In the genomic region with DNA sequence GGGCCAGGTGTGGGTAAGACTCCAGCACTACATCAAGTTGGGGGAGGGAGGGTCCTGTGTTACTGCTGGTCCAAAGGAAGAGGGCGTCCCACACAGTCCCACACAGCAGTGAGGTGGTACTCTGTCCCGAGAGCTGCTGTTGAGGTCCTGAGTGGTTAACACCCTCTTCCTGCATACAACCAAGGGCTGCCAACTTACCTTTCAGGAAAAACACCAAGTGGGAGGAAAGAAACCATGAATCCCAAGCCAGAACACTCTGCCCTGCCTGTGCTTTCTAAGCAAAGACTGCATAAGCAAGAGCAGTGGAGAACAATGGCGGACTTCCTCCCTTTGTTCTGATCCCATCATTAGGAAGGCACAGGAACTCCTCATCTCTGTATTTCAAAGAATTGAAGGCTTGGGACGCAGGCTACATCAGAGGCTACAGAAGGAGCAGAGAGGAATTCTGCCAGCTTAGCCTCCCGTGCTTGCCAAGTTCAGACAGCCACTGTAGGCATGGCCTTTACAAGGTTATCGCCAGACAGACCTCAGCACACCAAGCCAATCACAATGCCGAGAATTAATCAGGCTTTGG, we compare ENCODE assay signal across 8 mouse cellular contexts.
DNase-seq lines count a peak whose midpoint lies in the region; ATAC-seq lines count a peak whose summit lies in the region.

No protein-coding gene starts in this region.

- ATAC-seq in embryonic facial prominence, embryonic 12.5 days (ENCODE audit: insufficient number of reproducible peaks, insufficient read depth, low FRiP score, low TSS enrichment) = no peak

- H3K4me3 ChIP-seq in embryonic facial prominence, embryonic 12.5 days = no peak overlapping the region
- no peak overlapping the region for H3K4me3 ChIP-seq in embryonic facial prominence, embryonic 10.5 days

- no peak overlapping the region for H3K4me2 ChIP-seq in embryonic facial prominence, embryonic 12.5 days (replicated peaks)

- H3K36me3 ChIP-seq in embryonic facial prominence, embryonic 12.5 days = 0 out of 2 replicates have a peak, but pooled peaks cover 3% of the 10 kb centered on the region
- H3K36me3 ChIP-seq in embryonic facial prominence, embryonic 10.5 days (replicated peaks) = peaks cover 13% of the 10 kb centered on the region; the same call in 1 of the 2 replicates

- H3K27ac ChIP-seq in embryonic facial prominence, embryonic 12.5 days = 0 out of 2 replicates have a peak overlapping the region, but pooled peaks have one; percentile 19
- no peak overlapping the region; the same call in 1 of the 2 replicates for H3K27ac ChIP-seq in embryonic facial prominence, embryonic 10.5 days (replicated peaks)

- no peaks in the 10 kb centered on the region for H3K4me1 ChIP-seq in embryonic facial prominence, embryonic 12.5 days
- H3K4me1 ChIP-seq in embryonic facial prominence, embryonic 10.5 days = 0 out of 2 replicates have a peak, but pooled peaks cover 8% of the 10 kb centered on the region

- no peaks in the 10 kb centered on the region for H3K27me3 ChIP-seq in embryonic facial prominence, embryonic 12.5 days
- no peaks in the 10 kb centered on the region for H3K27me3 ChIP-seq in embryonic facial prominence, embryonic 10.5 days (replicated peaks; ENCODE audit: low read depth, poor library complexity, severe bottlenecking)

- no peak for DNase-seq in embryonic facial prominence, embryonic 10.5 days (ENCODE audit: low spot score)
- peak; percentile 72 to 78 for DNase-seq in cerebellum, postnatal 36 days
- peak; percentile 67 for DNase-seq in heart, postnatal 4 days
- DNase-seq in lung, postnatal 10 days = peak; percentile 69
- DNase-seq in thymus, postnatal 4 days = no peak
- no peak for DNase-seq in frontal cortex, postnatal 25 days (ENCODE audit: low spot score in 2 of 2)
- DNase-seq in layer of hippocampus, adult 8-10 months (ENCODE audit: low spot score in 2 of 2) = no peak

- no peaks in the 10 kb centered on the region for H3K9me3 ChIP-seq in embryonic facial prominence, embryonic 12.5 days
- no peaks in the 10 kb centered on the region for H3K9me3 ChIP-seq in embryonic facial prominence, embryonic 10.5 days

- WGBS in embryonic facial prominence, embryonic 12.5 days = 74% methylated on average over 7 of the region's 7 CpGs
- WGBS in embryonic facial prominence, embryonic 10.5 days = 83% methylated on average over 7 of the region's 7 CpGs

- no peak overlapping the region; the same call in 1 of the 2 replicates for H3K9ac ChIP-seq in embryonic facial prominence, embryonic 12.5 days

Comparison
In these comparisons a context has a peak if more than half of its experiments do, and no peak if none do; other contexts are left out.
1. DNase-seq: peak in cerebellum, postnatal 36 days (2 of 2), heart, postnatal 4 days (single experiment) and lung, postnatal 10 days (single experiment); none in embryonic facial prominence, embryonic 10.5 days (single experiment), thymus, postnatal 4 days (single experiment), frontal cortex, postnatal 25 days (0 of 2) and layer of hippocampus, adult 8-10 months (0 of 2).